Mouse (Mus musculus): ENCODE results near the gene Dhcr24.

The Dhcr24 gene

DNA sequence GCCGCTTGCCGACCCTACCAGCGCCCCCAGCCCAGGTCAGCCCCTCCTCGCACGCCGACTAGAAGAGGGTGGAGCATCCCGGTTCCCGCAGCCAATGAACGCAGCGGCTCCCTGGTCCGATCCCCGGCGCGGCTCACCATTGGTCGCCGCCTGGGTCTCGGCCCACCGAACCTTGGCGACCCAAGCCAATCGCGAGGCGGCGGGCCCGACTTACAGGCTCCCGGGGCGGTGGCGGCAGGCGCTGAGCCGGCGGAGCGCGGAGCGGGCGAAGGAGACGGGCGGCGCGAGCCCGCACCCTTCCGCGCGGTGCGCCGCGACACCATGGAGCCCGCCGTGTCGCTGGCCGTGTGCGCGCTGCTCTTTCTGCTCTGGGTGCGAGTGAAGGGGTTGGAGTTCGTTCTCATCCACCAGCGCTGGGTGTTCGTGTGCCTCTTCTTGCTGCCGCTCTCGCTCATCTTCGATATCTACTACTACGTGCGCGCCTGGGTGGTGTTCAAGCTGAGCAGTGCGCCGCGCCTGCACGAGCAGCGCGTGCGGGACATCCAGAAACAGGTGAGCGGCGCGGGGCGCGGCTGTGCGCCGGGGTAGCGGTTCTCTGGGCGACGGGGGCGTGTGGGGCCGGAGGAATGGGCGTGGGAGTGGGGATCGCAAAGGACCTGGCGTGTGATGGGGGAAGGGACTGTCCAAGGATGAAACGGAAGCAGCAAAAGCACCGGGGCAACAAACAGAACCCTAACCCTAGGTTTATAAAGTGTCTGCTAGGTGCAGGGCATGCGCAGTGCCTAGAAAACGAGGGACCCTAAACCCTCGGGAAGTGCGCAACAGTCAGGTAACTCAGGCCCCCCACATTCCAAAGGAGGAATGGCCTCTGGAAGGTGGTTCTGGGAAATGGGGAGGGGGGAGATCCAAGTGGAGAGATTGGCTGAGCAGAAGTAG lies at the start of gene Dhcr24:
Gene Dhcr24, plus strand, starts transcription at position 193 of the 936 bp plus-strand sequence.
- DNase-seq, result peak; percentile 94 to 97

GRCm38 (mm10) chr4:106514606-106515005 lies 46.2 kb upstream of the Dhcr24 start:
- no peak for DNase-seq

DNA sequence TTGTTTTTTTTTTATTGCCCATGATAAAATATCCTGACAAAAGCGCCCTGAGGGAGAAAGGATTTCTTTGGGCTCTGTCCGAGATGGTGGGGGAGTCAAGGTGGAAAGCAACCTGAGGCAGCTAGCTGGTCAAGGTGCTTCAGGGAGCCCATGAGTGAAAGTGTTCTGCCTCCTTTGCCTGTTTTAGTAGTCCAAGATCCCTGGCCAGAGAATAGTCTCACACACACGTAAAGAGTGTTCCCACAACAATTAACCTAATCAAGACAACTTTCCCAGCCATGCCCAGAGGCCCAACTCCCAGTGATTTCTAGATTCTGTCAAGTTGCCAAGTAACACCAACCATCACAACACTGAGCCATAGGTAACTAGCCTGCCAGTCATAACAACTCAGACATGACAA lies 38.3 kb upstream of the Dhcr24 start:
- no peak for DNase-seq

- DNase-seq, result no peak
These were observed 36.7 kb upstream of the Dhcr24 start for GRCm38 (mm10) chr4:106524131-106524530.

DNA sequence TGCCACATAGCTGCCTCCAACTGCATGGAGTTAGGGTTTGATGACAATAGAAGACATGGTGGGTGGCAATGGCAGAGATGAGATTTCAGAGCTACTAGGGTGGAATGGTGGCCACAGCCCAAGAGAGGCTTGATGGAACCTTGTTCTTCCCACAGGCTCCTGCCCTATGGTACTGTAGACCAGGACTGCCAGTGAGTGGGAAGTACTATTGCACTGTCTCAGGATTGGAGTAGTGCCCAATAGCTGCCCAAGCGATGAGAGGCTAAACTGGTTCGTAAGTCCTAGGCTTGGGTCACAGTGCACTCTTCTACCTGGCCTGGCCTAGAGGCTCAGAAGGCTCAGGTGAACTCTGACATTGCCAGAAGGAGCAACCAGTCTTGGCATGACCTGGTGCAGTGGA lies 35.8 kb upstream of the Dhcr24 start:
- no peak for DNase-seq

GRCm38 (mm10) chr4:106527856-106528547 lies 32.8 kb upstream of the Dhcr24 start:
- DNase-seq, result peak; percentile 16 to 23

DNA sequence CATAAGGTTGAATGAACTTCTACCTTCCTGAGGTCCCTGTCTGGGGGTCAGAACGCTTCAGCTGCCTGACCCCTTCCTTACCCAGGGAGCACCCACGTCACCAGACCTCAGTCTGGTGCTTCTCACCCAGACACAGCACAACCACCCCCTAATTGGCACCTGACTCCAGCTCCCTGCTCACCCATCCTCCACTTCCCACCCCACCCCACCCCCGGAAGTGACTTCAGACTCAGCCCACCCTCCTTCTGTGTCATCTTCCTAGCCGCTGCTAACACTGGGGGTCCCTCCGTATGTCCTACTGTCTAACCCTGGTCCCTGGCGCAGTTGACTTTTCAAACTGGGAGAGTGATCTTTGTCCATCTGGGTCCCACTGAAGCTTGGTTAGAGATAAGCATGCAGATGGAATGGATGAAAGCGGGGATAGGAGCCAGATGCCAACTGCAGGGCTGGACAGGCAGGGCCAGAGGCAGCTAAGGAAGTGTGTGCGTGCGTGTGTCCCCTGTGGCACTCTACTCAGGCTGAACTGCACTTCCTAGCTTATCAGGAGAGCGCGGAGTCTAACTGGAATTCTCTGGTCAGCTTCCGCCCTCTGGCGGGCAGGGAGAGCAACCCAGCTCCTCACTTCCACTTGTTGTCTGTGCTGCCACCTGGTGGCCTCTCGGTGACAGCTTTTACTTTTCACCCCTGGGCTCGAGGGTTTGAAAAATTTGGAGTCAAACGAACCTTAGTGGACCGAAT lies 31.3 kb upstream of the Dhcr24 start:
- DNase-seq, result peak; percentile 91 to 94

- no peak for DNase-seq
These were observed 30.7 kb upstream of the Dhcr24 start for GRCm38 (mm10) chr4:106530113-106530482.

DNA sequence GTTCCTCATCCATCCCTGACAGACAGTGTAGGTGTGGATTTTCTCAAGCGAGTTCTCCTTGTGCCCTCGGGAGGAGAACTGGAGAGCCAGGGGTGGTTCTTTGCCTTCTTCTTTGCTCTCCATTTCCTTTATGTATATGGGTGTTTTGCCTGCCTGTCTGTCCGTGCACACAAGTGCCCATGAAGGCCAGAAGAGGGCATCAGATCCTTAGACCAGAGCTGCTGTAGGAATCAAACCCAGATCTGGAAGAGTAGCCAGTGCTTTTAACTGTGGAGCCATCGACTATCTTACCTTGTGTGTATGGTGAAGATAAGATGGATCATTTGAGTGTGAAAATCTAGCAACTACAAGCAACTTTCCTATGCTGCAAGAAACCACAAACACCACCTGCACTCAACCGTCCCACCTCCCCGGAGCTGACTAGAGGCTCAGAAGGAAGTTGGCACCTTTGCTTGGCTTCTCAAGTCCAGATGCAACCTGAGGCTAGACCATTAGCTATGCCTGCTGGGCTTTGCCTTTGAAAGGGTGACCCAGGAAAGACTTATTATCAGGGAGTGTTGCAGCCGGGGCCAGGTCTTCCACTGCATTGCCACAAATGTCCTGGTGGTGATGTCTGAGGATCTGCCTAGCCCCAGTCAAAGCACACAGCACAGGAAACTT lies 27.3 kb upstream of the Dhcr24 start:
- no peak for DNase-seq

- no peak for DNase-seq
These were observed 26.6 kb upstream of the Dhcr24 start for GRCm38 (mm10) chr4:106534256-106534655.

DNA sequence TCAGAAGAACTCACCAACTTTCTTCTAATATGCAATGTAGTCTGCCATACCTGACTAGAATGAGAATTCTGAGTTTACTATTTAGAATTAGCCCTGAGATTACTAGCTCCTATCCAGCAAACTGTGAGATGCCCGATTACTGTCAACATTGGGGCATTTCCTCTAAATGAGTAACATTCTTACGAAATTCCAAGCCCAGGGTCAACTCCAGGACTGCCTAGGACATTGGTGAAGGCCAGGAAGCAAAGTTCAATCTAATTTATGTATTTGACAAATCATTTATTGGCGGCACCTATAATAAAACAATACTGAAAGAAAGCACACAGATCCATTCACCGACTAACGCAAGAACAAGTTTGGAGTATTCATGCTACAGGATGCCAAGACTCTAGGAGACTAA lies 21.1 kb upstream of the Dhcr24 start:
- no peak for DNase-seq

GRCm38 (mm10) chr4:106541491-106541890 lies 19.3 kb upstream of the Dhcr24 start:
- no peak for DNase-seq

DNA sequence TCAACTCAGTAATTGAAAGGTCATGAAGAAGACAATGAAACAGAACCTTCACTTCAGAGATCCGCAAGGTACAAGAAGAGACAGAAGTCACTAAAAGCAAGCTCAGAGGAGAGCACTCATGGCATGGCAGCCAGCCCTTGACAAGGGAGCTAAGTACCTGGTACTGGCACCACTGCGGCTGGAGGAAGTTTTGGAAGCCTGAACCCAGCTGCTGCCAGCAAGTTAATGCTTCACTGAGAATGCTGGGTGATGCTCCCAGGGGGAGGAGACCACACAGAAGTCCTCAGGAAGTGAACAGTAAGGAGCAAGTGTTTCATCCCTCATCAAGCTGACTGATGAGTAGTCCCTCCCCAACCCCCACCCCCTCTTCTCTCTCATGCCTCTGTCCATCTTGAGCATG lies 18.6 kb upstream of the Dhcr24 start:
- no peak for DNase-seq

DNA sequence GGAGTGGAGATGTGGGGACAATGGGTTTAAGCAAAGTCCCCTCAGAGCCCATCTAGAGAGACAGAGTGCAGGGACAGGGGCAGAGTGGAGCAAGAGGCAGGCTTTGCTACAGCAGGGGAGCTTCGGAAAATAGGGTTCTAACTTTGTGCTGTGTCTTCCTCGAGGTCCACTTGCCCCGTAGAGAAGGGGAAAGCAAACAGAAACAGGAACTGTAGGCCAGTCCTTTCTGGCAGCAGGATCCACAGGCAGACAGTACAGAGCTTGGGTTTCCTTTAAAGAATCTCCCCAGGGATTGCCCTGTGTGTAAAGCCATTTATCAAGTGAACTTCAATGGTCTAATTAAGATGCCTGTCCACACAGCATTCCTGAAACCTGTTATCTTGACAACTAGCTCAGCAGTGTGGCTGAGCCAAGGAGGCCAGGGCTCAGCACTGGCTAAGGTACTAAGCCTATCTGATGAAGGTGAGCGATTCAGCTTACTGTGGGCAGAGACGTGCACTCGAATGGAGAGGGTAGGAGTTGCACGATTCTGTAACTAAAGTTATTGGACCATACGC lies 14.9 kb upstream of the Dhcr24 start:
- DNase-seq, result no peak

DNA sequence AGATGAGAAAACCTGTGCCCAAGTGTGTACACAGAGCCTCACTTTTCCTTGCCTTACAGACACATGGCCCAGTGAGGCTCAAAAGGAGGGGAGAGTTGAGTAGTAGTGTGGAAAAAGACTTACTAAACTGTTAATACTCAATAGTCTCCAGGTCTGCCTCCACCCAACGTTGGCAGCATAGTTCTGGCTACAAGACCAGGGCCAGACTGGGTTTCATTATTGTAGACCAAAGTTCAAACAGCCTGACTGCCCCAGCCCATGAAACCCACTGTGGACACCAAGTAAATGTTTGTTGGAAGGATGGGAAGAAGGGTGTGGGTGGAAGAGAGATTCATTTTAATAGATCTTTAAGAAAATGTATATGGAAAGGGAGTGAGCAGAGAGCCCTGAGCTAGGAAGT lies 13.9 kb upstream of the Dhcr24 start:
- DNase-seq, result no peak

DNA sequence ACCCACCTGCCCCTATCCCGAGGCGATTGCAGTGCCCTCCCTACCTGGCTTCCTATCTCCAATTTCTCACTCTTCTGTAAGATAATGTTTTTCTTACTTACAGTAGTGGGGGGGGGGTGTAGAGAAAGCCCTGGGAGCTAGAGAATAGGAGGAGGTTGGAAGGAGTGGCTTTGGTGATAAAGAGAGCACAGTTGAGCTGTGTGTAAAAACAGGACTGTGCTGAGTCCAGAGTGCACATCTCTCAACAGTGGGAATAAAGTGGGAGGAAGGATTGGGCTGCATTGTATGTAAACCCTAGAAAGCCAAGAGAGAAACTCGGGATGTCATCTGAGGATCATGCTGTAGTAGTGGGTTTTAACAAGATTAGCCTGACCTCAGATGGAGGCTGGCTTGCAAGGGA lies 12.7 kb upstream of the Dhcr24 start:
- DNase-seq, result no peak

GRCm38 (mm10) chr4:106550516-106551166 lies 10.2 kb upstream of the Dhcr24 start:
- DNase-seq, result no peak

GRCm38 (mm10) chr4:106557262-106557661 lies 3.6 kb upstream of the Dhcr24 start:
- no peak for DNase-seq

GRCm38 (mm10) chr4:106557978-106558377 lies 2.9 kb upstream of the Dhcr24 start:
- no peak for DNase-seq

DNA sequence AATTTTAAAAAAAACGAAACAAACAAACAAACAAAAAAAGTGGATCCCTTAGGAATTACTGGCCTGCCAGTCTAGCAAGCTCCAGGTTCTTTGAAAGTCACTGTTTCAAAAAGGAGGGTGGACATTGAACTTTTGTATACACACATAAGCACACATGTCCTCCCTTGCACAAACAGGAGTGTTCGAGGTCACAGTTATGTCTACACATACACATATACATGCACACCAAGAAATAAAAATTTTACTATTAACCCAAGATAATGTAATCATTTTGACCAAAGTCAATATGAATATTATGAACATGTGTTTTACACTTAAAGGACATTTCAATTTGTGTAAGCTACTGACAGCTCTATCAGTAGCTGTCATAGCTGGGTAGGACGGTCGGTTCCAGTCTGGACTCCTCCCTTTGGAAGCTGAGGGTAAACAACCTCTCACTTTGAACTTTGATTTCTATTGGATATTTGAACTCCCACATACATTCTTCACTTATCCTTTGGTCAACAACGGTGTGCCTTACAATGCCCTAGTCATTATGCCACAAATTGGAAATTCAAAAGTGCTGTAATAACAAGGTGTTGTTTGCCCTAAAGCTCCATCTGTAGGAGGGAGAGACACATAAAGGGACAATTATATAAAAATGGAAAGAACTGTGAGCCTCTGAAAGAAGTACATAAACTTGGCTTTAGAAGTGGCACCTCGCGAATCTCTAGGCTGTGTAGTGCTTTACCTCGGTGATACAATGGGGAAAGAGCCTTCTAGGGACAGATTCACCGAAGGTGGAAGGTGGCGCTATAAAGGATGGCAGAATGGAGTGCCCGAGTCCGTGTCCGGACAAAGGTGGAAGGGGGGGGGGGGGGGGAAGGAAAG lies 1.3 kb upstream of the Dhcr24 start:
- peak in 1 of 2 experiments; percentile 45 for DNase-seq

Measured in cerebellum, postnatal 25 days (tissue).